Mouse (Mus musculus) intestine, embryonic 14.5 days (tissue): Measurements from ENCODE around the gene Prkaca. TPM values are rescaled to one million over a fixed set of nuclear protein-coding genes. Genes with fewer than 3 reads are reported as not detected.

ENCODE experiments used
- ATAC-seq: fragments of 200-750 bp; cut with Nextera tagmentation; replicated peaks from 2 replicates; pipeline ENCODE4 v1.8.0; 2017; ENCODE audit warnings: low read depth, moderate number of reproducible peaks, moderate TSS enrichment, moderate library complexity; ENCODE audit not compliant: low FRiP score, low TSS enrichment
- DNase-seq: peaks from one replicate; pipeline ENCODE4 v3.0.0-alpha.2; 2018; ENCODE audit warnings: low spot score
- H3K27ac ChIP-seq: fragments of 300-500 bp; sonication (generic); 2 replicates; pipeline ENCODE4 v1.5.1; 2014; ENCODE audit warnings: low read depth, mild to moderate bottlenecking, control low read depth
- H3K27me3 ChIP-seq: fragments of 300-500 bp; sonication (generic); replicated peaks from 2 replicates; pipeline ENCODE4 v1.6.1; 2014; ENCODE audit warnings: low read length, control low read depth; ENCODE audit not compliant: control insufficient read depth, insufficient read depth
- H3K36me3 ChIP-seq: fragments of 300-500 bp; sonication (generic); 2 replicates; pipeline ENCODE4 v1.6.1; 2014; ENCODE audit warnings: low read length, control low read depth; ENCODE audit not compliant: control insufficient read depth, insufficient read depth
- H3K4me1 ChIP-seq: fragments of 300-500 bp; sonication (generic); replicated peaks from 2 replicates; pipeline ENCODE4 v1.6.1; 2014; ENCODE audit warnings: low read length, control low read depth, mixed read lengths; ENCODE audit not compliant: control insufficient read depth, insufficient read depth
- H3K4me2 ChIP-seq: fragments of 300-500 bp; sonication (generic); 2 replicates; pipeline ENCODE4 v1.6.1; 2014; ENCODE audit warnings: low read length
- H3K4me3 ChIP-seq: fragments of 300-500 bp; sonication (generic); 2 replicates; pipeline ENCODE4 v1.5.1; 2014; ENCODE audit warnings: low read depth, low read length, control low read depth, mixed read lengths
- H3K9ac ChIP-seq: fragments of 300-500 bp; sonication (generic); 2 replicates; pipeline ENCODE4 v1.6.1; 2014; ENCODE audit warnings: mild to moderate bottlenecking, low read length
- H3K9me3 ChIP-seq: fragments of 300-500 bp; sonication (generic); 2 replicates; pipeline ENCODE4 v1.6.1; 2016; ENCODE audit warnings: low read length, control low read depth; ENCODE audit not compliant: control insufficient read depth
- WGBS: fragments of 180-500 bp; shearing (Covaris S2); extraction: QIAGEN DNeasy Blood & Tissue Kit; methylation state at CpG from one replicate; pipeline ENCODE4 v1.1.7; 2014; 5-methylcytosine and 5-hydroxymethylcytosine counted together
- polyA plus RNA-seq: library from polyadenylated mRNA; unstranded; fragments of >200 nt; fragmentation: Nextera tagmentation; extraction: Ambion mirVana; gene quantifications from 2 replicates; pipeline ENCODE4 v1.2.1, GENCODE M21; 2014

The Prkaca gene
- polyA plus RNA-seq, 1 experiment from 2014 or later = 105 TPM

DNA sequence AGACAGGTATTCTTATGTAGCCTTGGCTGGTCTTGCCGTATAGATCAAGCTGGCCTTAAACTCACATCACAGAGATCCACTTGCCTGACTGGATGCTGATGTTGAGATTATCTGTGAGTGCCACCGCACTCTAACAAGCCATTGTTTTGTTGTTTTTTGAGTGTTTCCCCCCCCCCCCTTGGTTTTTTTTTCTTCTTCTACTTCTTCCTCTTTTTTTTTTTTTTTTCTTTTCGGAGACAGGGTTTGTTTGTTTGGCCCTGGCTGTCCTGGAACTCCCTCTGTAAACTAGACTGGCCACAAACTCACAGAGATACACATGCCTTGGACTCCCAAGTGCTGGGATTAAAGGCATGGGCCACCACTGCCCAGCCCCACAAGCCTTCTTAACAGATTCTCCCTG is 21.2 kb downstream of the Prkaca start:
- no peak overlapping the region for H3K4me2 ChIP-seq
- H3K4me3 ChIP-seq = no peak overlapping the region
- H3K9ac ChIP-seq = no peak overlapping the region
- 85% methylated on average over 3 of the region's 3 CpGs for WGBS
- DNase-seq (no peak), ATAC-seq (no peak)
- peaks cover 55% of the 10 kb centered on the region for H3K36me3 ChIP-seq
- no peaks in the 10 kb centered on the region for H3K27me3 ChIP-seq
- H3K27ac ChIP-seq = no peak overlapping the region
- H3K4me1 ChIP-seq = peaks cover 9% of the 10 kb centered on the region
- H3K9me3 ChIP-seq = no peaks in the 10 kb centered on the region

DNA sequence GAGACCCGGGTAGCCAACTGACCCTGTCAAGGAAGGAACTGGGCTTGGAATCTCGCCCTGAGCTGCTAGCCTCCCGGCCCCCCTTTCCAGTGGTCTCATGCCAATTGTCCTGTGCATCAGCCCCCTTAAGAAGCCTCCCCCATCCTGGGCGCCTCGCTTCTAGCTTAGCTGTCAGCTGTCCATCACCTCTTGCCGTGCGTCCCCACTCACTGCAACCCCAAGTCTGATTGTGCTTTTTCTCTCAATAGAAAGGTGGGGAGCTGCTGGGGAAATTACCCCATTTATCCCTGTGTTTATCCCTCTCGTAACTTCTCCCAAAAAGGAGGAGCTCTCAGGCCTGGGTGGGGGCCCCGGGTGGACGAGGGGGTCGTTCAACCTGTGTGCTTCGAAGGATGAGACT is 23.2 kb downstream of the Prkaca start:
- DNase-seq = no peak
- 19% methylated on average over 12 of the region's 12 CpGs for WGBS
- peaks cover 55% of the 10 kb centered on the region for H3K36me3 ChIP-seq
- no peaks in the 10 kb centered on the region for H3K27me3 ChIP-seq
- peak overlapping the region; percentile 76 for H3K4me3 ChIP-seq
- peaks cover 17% of the 10 kb centered on the region for H3K4me1 ChIP-seq
- 0 out of 2 replicates have a peak, but pooled peaks have one; percentile 0 for ATAC-seq
- no peaks in the 10 kb centered on the region for H3K9me3 ChIP-seq
- H3K27ac ChIP-seq = no peak overlapping the region
- peak overlapping the region; percentile 81 for H3K4me2 ChIP-seq
- peak overlapping the region; percentile 79; the same call in 1 of the 2 replicates for H3K9ac ChIP-seq

DNA sequence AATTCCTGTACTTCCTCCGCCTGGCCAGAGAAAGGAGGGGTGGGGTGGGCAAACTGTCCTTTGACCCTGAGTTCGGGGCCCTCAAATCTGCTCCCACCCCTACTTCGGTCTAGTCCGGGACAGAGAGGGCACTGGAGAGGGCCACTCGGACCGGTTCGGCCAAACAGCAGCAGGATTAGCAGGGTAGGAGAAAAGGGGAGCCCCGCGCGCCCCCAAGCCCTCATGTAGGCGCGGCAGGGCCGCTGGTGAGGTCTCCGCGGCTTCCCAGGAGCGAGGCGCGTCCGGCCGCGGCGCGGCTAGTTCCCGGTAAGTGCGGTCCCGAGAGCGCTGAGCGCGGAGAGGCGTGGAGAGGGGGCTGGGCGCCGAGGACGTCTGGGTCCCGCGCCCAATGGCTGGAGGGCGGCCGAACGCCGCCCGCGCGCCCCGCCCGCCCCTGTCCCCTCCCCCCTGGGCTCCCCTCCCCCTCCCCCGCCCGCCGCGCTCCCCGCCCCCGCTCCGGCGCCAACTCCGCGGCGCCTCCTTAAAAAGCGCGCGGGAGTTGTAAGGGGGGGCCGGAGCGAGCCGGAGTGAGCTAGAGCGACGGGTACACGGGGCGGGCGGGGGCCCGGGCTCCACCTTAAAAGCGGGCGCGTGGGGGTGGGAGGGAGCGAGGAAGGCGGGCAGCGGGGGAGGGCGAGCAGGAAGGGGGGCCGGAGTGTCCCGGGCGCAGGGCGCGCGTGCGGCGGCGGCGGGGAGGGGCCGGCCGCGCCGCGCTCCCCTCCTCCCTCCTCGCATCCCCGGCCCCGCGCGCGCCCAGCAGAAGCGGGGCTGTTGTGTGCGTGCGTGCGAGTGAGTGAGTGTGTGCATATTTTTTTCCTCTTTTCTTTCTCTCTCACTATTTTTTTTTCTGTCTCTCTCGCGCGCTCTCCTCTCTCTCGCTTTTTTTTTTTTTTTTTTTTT is 24.0 kb downstream of the Prkaca start:
- Histone ChIP-seq H3K9ac (peak overlapping the region; percentile 79), H3K27me3 (no peaks in the 10 kb centered on the region), H3K9me3 (no peaks in the 10 kb centered on the region), H3K36me3 (peaks cover 51% of the 10 kb centered on the region), H3K4me3 (peak overlapping the region; percentile 76), H3K4me1 (peaks cover 17% of the 10 kb centered on the region), H3K4me2 (peak overlapping the region; percentile 81), H3K27ac (peak overlapping the region; percentile 97)
- 0% methylated on average over 47 of the region's 103 CpGs for WGBS
- peak; percentile 78 for ATAC-seq
- peak; percentile 90 for DNase-seq

DNA sequence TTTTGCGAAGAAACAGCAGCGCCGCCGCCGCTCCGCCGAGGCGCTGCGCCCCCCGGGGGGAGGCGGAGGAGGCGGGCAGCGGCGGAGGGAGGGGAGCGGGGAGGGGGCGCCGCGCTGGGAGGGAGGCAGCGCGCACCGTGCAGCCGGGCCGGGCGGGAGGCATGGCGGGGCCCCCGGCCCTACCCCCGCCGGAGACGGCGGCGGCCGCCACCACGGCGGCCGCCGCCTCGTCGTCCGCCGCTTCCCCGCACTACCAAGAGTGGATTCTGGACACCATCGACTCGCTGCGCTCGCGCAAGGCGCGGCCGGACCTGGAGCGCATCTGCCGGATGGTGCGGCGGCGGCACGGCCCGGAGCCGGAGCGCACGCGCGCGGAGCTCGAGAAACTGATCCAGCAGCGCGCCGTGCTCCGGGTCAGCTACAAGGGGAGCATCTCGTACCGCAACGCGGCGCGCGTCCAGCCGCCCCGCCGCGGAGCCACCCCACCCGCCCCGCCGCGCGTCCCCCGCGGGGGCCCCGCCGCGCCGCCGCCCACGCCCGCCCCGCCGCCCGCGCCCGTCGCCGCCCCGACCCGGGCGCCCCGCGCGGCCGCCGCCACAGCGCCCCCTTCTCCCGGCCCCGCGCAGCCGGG is 24.8 kb downstream of the Prkaca start, which contains the start of gene Samd1:
TSS of gene Samd1 (plus strand) at position 162 of the 631 bp plus-strand sequence.
- Histone ChIP-seq H3K4me1 (peaks cover 17% of the 10 kb centered on the region), H3K4me3 (peak within 1 kb of the TSS; percentile 76), H3K36me3 (peaks cover 45% of the 10 kb centered on the region), H3K9ac (peak within 1 kb of the TSS; percentile 79), H3K27me3 (no peaks in the 10 kb centered on the region), H3K9me3 (no peaks in the 10 kb centered on the region), H3K4me2 (peak within 1 kb of the TSS; percentile 81), H3K27ac (peak within 1 kb of the TSS; percentile 97)
- 0 out of 2 replicates have a peak, but pooled peaks have one; percentile 7 for ATAC-seq
- peak; percentile 78 for DNase-seq
- WGBS = 1% methylated on average over 42 of the region's 112 CpGs

DNA sequence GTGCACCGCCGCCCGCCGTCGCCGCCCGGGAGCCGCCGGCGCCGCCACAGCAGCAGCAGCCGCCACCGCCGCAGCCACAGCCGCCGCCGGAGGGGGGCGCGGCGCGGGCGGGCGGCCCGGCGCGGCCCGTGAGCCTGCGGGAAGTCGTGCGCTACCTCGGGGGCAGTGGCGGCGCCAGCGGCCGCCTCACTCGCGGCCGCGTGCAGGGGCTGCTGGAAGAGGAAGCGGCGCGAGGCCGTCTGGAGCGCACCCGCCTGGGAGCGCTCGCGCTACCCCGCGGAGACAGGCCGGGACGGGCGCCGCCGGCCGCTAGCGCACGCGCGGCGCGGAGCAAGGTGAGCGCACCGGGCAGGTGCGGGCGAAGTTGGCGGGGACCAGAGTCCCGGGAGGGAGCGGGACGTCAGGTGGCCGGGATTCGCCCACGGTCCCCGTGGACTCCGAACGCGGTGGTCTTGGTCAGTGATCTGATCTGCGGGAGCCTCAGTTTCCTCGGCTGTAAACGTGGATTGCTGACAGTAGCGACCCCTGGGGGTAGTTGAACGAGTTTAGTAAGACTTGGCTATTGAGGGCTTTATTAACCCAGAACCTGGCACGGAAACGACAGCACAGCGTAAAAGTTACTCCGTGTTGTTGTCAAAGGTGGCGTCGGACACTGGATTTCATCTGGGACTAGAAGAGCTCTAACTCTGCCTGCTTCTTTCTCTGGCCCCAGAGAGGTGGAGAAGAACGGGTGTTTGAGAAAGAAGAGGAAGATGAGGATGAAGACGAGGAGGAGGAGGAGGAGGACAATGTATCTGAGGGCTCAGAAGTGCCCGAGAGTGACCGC is 25.7 kb downstream of the Prkaca start:
- Histone ChIP-seq H3K36me3 (peaks cover 43% of the 10 kb centered on the region), H3K4me3 (peak overlapping the region; percentile 76), H3K4me1 (peaks cover 17% of the 10 kb centered on the region), H3K27me3 (no peaks in the 10 kb centered on the region), H3K27ac (peak overlapping the region; percentile 97), H3K9me3 (no peaks in the 10 kb centered on the region), H3K9ac (peak overlapping the region; percentile 62), H3K4me2 (peak overlapping the region; percentile 68)
- ATAC-seq = no peak
- peak; percentile 85 for DNase-seq
- WGBS = 1% methylated on average over 80 of the region's 92 CpGs

DNA sequence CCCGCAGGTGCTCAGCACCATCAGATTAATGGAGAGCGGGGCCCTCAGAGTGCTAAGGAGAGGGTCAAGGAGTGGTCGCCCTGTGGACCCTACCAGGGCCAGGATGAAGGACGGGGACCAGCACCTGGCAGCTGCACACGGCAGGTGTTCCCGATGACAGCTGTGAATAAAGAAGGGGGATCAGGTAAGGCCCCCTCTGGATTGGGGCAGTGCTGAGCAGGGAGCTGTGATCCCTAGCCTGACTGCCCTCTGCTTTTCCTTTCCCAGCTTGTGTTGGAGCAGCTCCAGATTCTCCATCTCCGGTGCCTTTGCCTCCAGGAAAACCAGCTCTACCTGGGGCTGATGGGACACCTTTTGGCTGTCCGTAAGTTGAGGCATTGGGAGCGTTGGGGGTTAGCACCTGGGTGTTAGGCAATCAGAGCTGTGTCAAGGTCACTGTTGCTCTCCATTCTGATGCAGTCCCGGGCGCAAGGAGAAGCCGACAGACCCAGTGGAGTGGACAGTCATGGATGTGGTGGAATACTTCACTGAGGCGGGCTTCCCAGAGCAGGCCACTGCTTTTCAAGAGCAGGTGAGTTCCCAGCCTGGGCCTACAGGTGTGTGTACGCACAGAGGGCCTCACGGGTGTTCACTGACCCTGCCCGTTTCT is 26.4 kb downstream of the Prkaca start:
- ATAC-seq = no peak
- peaks cover 36% of the 10 kb centered on the region for H3K36me3 ChIP-seq
- H3K4me1 ChIP-seq = peaks cover 20% of the 10 kb centered on the region
- H3K9me3 ChIP-seq = no peaks in the 10 kb centered on the region
- WGBS = 63% methylated on average over 16 of the region's 16 CpGs
- no peak overlapping the region for H3K27ac ChIP-seq
- H3K9ac ChIP-seq = peak overlapping the region; percentile 62
- peak overlapping the region; percentile 68 for H3K4me2 ChIP-seq
- peak overlapping the region; percentile 76 for H3K4me3 ChIP-seq
- no peaks in the 10 kb centered on the region for H3K27me3 ChIP-seq
- no peak for DNase-seq

DNA sequence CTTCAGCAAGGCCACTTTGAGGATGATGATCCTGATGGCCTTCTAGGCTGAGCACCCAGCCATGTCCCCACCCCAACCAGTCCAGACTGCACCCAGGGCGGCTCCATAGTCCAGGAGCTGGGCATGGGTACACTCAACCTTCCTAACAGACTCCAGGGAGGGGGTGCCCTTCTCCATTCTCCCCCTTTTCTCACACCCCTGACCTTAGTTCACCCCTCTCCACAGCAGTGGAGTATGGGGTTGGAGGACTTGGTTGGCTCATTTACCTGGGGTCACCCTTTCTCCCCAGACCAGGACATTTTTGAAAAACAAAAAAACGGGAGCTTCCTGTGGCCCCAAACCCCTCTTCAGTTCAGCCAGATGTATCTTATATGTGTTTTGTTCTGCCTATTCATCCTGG is 27.0 kb downstream of the Prkaca start:
- Histone ChIP-seq H3K4me2 (no peak overlapping the region), H3K9ac (no peak overlapping the region)

More for the DNA sequence above, 27.0 kb downstream of the Prkaca start:
- Histone ChIP-seq H3K27me3 (no peaks in the 10 kb centered on the region), H3K9me3 (no peaks in the 10 kb centered on the region), H3K27ac (no peak overlapping the region), H3K4me3 (no peak overlapping the region), H3K36me3 (peaks cover 30% of the 10 kb centered on the region), H3K4me1 (peaks cover 21% of the 10 kb centered on the region)
- 95% methylated on average over 2 of the region's 2 CpGs for WGBS
- DNase-seq = no peak
- ATAC-seq = no peak
